Mouse (Mus musculus) intestine, postnatal 0 days (tissue): ENCODE data around the gene Tnfrsf18. TPM values are rescaled to one million over a fixed set of nuclear protein-coding genes. Genes with fewer than 3 reads are reported as not detected.

Experiments used
- ATAC-seq: fragments of 200-750 bp; cut with Nextera tagmentation; 2 replicates; pipeline ENCODE4 v1.8.0; 2017; ENCODE audit warnings: mild to moderate bottlenecking, moderate TSS enrichment, moderate library complexity
- H3K27ac ChIP-seq: fragments of 300-500 bp; sonication (generic); 2 replicates; pipeline ENCODE4 v1.5.1; 2014; ENCODE audit warnings: mild to moderate bottlenecking, low read depth, low read length, moderate library complexity
- H3K27me3 ChIP-seq: fragments of 300-500 bp; sonication (generic); replicated peaks from 2 replicates; pipeline ENCODE4 v1.6.1; 2014; ENCODE audit warnings: low read length, mixed read lengths; ENCODE audit not compliant: control insufficient read depth, insufficient read depth
- H3K36me3 ChIP-seq: fragments of 300-500 bp; sonication (generic); 2 replicates; pipeline ENCODE4 v1.6.1; 2014; ENCODE audit warnings: mild to moderate bottlenecking, moderate library complexity; ENCODE audit not compliant: control insufficient read depth, insufficient read depth
- H3K4me1 ChIP-seq: fragments of 300-500 bp; sonication (generic); replicated peaks from 2 replicates; pipeline ENCODE4 v1.6.1; 2014; ENCODE audit warnings: antibody characterized with exemption, low read length, mixed read lengths; ENCODE audit not compliant: control insufficient read depth, insufficient read depth
- H3K4me2 ChIP-seq: fragments of 300-500 bp; sonication (generic); replicated peaks from 2 replicates; pipeline ENCODE4 v1.6.1; 2014; ENCODE audit warnings: low read depth, mild to moderate bottlenecking, moderate library complexity
- H3K4me3 ChIP-seq: fragments of 300-500 bp; sonication (generic); 2 replicates; pipeline ENCODE4 v1.5.1; 2014; ENCODE audit warnings: low read depth, low read length
- H3K9ac ChIP-seq: fragments of 300-500 bp; sonication (generic); 2 replicates; pipeline ENCODE4 v1.6.1; 2014; ENCODE audit warnings: mild to moderate bottlenecking, low read depth, low read length
- H3K9me3 ChIP-seq: fragments of 300-500 bp; sonication (generic); 2 replicates; pipeline ENCODE4 v1.6.1; 2016; ENCODE audit warnings: mixed run types; ENCODE audit not compliant: control insufficient read depth
- CTCF ChIP-seq: sonication (generic); IDR thresholded peaks from 2 replicates; pipeline ENCODE4 v1.5.1; 2016; ENCODE audit warnings: low read depth, mild to moderate bottlenecking, control low read depth, antibody characterized with exemption, moderate library complexity
- WGBS: fragments of 180-500 bp; shearing (Covaris S2); extraction: QIAGEN DNeasy Blood & Tissue Kit; methylation state at CpG from one replicate; pipeline ENCODE4 v1.1.7; 2014; 5-methylcytosine and 5-hydroxymethylcytosine counted together
- polyA plus RNA-seq: library from polyadenylated mRNA; unstranded; fragments of >200 nt; fragmentation: Nextera tagmentation; extraction: Ambion mirVana; gene quantifications from 2 replicates; pipeline ENCODE4 v1.2.1, GENCODE M21; 2015

Gene Tnfrsf18
- polyA plus RNA-seq, 1 experiment from 2014 or later: 0.56 TPM

GRCm38 (mm10) chr4:156021381-156021780 lies 4.6 kb upstream of the Tnfrsf18 start:
- no peak for ATAC-seq
- TF ChIP-seq CTCF: no peak
- Histone ChIP-seq H3K27ac (no peak overlapping the region), H3K27me3 (no peaks in the 10 kb centered on the region), H3K4me1 (no peaks in the 10 kb centered on the region), H3K36me3 (peaks cover 2% of the 10 kb centered on the region; the same call in 1 of the 2 replicates), H3K4me3 (no peak overlapping the region), H3K9ac (no peak overlapping the region), H3K9me3 (no peaks in the 10 kb centered on the region), H3K4me2 (no peak overlapping the region)
- WGBS: 72% methylated on average over 3 of the region's 3 CpGs

- Histone ChIP-seq H3K27me3 (no peaks in the 10 kb centered on the region), H3K36me3 (no peaks in the 10 kb centered on the region; the same call in 1 of the 2 replicates), H3K4me3 (no peak overlapping the region), H3K27ac (no peak overlapping the region), H3K4me2 (no peak overlapping the region), H3K9me3 (no peaks in the 10 kb centered on the region), H3K4me1 (no peaks in the 10 kb centered on the region), H3K9ac (no peak overlapping the region)
- no peak for ATAC-seq
- 43% methylated on average over 9 of the region's 9 CpGs for WGBS
- no peak for TF ChIP-seq CTCF
These were observed 4.0 kb upstream of the Tnfrsf18 start for GRCm38 (mm10) chr4:156021942-156022419.

GRCm38 (mm10) chr4:156023520-156023919 lies 2.4 kb upstream of the Tnfrsf18 start:
- no peak for TF ChIP-seq CTCF
- H3K9me3 ChIP-seq: no peaks in the 10 kb centered on the region
- no peak overlapping the region for H3K4me3 ChIP-seq
- H3K36me3 ChIP-seq: peaks cover 5% of the 10 kb centered on the region; the same call in 1 of the 2 replicates
- H3K9ac ChIP-seq: no peak overlapping the region
- WGBS: 84% methylated on average over 9 of the region's 9 CpGs
- no peak for ATAC-seq
- H3K4me2 ChIP-seq: no peak overlapping the region
- H3K27ac ChIP-seq: no peak overlapping the region
- no peaks in the 10 kb centered on the region for H3K27me3 ChIP-seq
- no peaks in the 10 kb centered on the region for H3K4me1 ChIP-seq

- no peak overlapping the region for H3K9ac ChIP-seq
These were observed 1.8 kb upstream of the Tnfrsf18 start for GRCm38 (mm10) chr4:156024184-156024583.

GRCm38 (mm10) chr4:156028580-156028979 lies 2.6 kb downstream of the Tnfrsf18 start:
- H3K4me2 ChIP-seq: no peak overlapping the region
- WGBS: 94% methylated on average over 7 of the region's 7 CpGs
- H3K36me3 ChIP-seq: peaks cover 9% of the 10 kb centered on the region; the same call in 1 of the 2 replicates
- no peaks in the 10 kb centered on the region for H3K9me3 ChIP-seq
- no peak for ATAC-seq
- H3K4me3 ChIP-seq: no peak overlapping the region
- no peak overlapping the region for H3K27ac ChIP-seq
- H3K27me3 ChIP-seq: no peaks in the 10 kb centered on the region
- H3K4me1 ChIP-seq: peaks cover 9% of the 10 kb centered on the region; the same call in 1 of the 2 replicates
- no peak overlapping the region for H3K9ac ChIP-seq
- no peak for TF ChIP-seq CTCF

More at GRCm38 (mm10) chr4:156024184-156024583, 1.8 kb upstream of the Tnfrsf18 start:
- TF ChIP-seq CTCF: no peak
- Histone ChIP-seq H3K27me3 (no peaks in the 10 kb centered on the region), H3K4me1 (no peaks in the 10 kb centered on the region), H3K27ac (no peak overlapping the region), H3K4me3 (no peak overlapping the region), H3K36me3 (peaks cover 7% of the 10 kb centered on the region; the same call in 1 of the 2 replicates), H3K9me3 (no peaks in the 10 kb centered on the region), H3K4me2 (no peak overlapping the region)
- ATAC-seq: no peak
- 91% methylated on average over 7 of the region's 7 CpGs for WGBS

- Histone ChIP-seq H3K4me1 (peaks cover 9% of the 10 kb centered on the region; the same call in 1 of the 2 replicates), H3K4me2 (peak overlapping the region; percentile 76), H3K27ac (no peak overlapping the region), H3K4me3 (peak overlapping the region; percentile 54), H3K36me3 (peaks cover 19% of the 10 kb centered on the region; the same call in 1 of the 2 replicates), H3K9ac (peak overlapping the region; percentile 58), H3K9me3 (no peaks in the 10 kb centered on the region), H3K27me3 (no peaks in the 10 kb centered on the region)
- TF ChIP-seq CTCF: peak; percentile 21; the same call in 1 of the 2 replicates
- ATAC-seq: no peak
- WGBS: 45% methylated on average over 9 of the region's 9 CpGs
These were observed 4.7 kb downstream of the Tnfrsf18 start for GRCm38 (mm10) chr4:156030651-156031118.
